Mouse (Mus musculus) C2C12 (cell line): Measurements from ENCODE around the gene Chn2.

ENCODE experiments used
- CEBPB ChIP-seq: IDR thresholded peaks from one replicate; pipeline ENCODE4 v1.6.1; 2011; ENCODE audit warnings: low read depth, mild to moderate bottlenecking, control low read depth, moderate library complexity
- CTCF ChIP-seq: IDR thresholded peaks from one replicate; pipeline ENCODE4 v1.5.1; 2011; ENCODE audit not compliant: control insufficient read depth, insufficient read depth, insufficient read length
- MAX ChIP-seq: IDR thresholded peaks from one replicate; pipeline ENCODE4 v1.6.1; 2011; ENCODE audit warnings: mild to moderate bottlenecking, control low read depth
- MYOG ChIP-seq: IDR thresholded peaks from one replicate; pipeline ENCODE4 v1.6.1; 2011; ENCODE audit not compliant: control insufficient read depth, insufficient read length; ENCODE audit errors: extremely low read depth
- USF1 ChIP-seq: IDR thresholded peaks from one replicate; pipeline ENCODE4 v1.6.1; 2011; ENCODE audit warnings: low read depth, mild to moderate bottlenecking, control low read depth, moderate library complexity

DNA sequence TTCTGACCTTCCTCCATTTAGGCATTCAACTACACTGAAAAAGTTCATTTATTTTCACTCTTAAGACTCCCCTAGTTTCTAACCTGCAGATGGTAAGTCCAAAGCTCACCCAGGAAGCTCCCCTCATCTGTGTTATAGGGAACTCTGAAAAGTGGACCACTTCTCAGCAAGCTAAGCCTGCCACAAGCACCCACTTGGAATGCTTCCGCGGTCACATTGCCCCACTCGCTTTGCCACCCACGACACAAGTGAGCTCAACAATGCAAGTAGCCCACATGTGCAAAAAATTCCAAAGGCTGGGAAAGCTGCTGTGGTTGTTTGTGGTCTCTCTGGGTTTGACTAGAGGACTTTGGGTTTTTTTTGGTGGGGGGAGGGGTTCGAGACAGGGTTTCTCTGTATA, 301.8 kb downstream of the Chn2 start:
- no peak for TF ChIP-seq CTCF
- no peak for TF ChIP-seq USF1
- TF ChIP-seq MYOG: no peak
- TF ChIP-seq CEBPB: no peak
- no peak for TF ChIP-seq MAX
